8 mouse cellular contexts compared by ENCODE assay signal in the genomic region with DNA sequence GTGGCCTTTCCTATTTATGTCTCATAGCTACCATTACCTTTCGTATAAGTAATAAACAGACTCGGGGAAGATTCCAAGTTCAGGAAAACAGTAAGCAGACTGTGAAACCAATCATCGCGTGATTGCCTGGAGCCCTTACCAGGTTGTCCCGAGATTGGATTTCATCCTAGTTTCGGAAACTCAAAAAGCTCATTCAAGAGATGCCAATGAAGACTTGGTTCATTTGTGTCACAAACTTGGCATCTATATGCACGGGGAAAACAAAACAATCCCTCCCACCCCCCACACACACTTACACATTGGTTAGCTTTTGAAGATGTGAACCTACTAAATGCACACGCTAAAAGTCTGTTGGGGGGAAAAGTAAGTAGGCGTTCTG. TPM values are rescaled to one million over a fixed set of nuclear protein-coding genes. Genes with fewer than 3 reads are reported as not detected.
DNase-seq lines count a peak whose midpoint lies in the region; ATAC-seq and TF ChIP-seq lines count a peak whose summit lies in the region.

No protein-coding gene starts in this region.

- ATAC-seq in forebrain, embryonic 13.5 days: no peak
- ATAC-seq in liver, embryonic 15.5 days (ENCODE audit: insufficient read depth): no peak
- no peak for ATAC-seq in megakaryocyte-erythroid progenitor cell, adult 5-6 weeks (replicated peaks; ENCODE audit: low FRiP score, low TSS enrichment, poor library complexity, severe bottlenecking)

- peak overlapping the region; percentile 97 for H3K4me2 ChIP-seq in CH12.LX (ENCODE audit: insufficient read depth, low read depth, poor library complexity, severe bottlenecking)
- H3K4me2 ChIP-seq in forebrain, embryonic 13.5 days: peak overlapping the region; percentile 76
- H3K4me2 ChIP-seq in liver, embryonic 15.5 days: peak overlapping the region; percentile 82

- TF ChIP-seq RAD21 in CH12.LX (IDR thresholded peaks at IDR 0.05; ENCODE audit: low read depth, low read length): no peak

- no peak for TF ChIP-seq EP300 in CH12.LX (IDR thresholded peaks at IDR 0.05; ENCODE audit: low read length)

- TF ChIP-seq POLR2A in CH12.LX (IDR thresholded peaks at IDR 0.05; ENCODE audit: low read depth, low read length): no peak

- no peaks in the 10 kb centered on the region for H3K9me3 ChIP-seq in heart, embryonic 10.5 days
- H3K9me3 ChIP-seq in CH12.LX (replicated peaks; ENCODE audit: low read length): no peaks in the 10 kb centered on the region
- H3K9me3 ChIP-seq in forebrain, embryonic 13.5 days (replicated peaks): no peaks in the 10 kb centered on the region
- H3K9me3 ChIP-seq in liver, embryonic 15.5 days (replicated peaks): no peaks in the 10 kb centered on the region

- dilution Hi-C loops in CH12.LX (cut with MboI; ENCODE audit: extremely low pct_ligation_motif_present, extremely low pct_unique_long_range_greater_than_20kb, low sequenced_read_pairs): no loop called here

- H3K27me3 ChIP-seq in heart, embryonic 10.5 days (ENCODE audit: insufficient read depth, poor library complexity, severe bottlenecking): no peaks in the 10 kb centered on the region
- no peaks in the 10 kb centered on the region for H3K27me3 ChIP-seq in CH12.LX (replicated peaks)
- no peaks in the 10 kb centered on the region for H3K27me3 ChIP-seq in forebrain, embryonic 13.5 days
- H3K27me3 ChIP-seq in liver, embryonic 15.5 days: no peaks in the 10 kb centered on the region

- TF ChIP-seq CTCF in CH12.LX (conservative IDR thresholded peaks at IDR 0.05 in 1 of 2, IDR thresholded peaks at IDR 0.05 in 1 of 2; ENCODE audit: low read depth in 2 of 2, low read length in 2 of 2): no peak

- in situ Hi-C loops in CH12.LX (cut with MboI; ENCODE audit: low pct_ligation_motif_present, low pct_unique_long_range_greater_than_20kb, low sequenced_read_pairs): loop anchor here (10.0 kb wide), 1 partner anchor 197 kb away; no protein-coding TSS in a partner anchor

- peaks cover 52% of the 10 kb centered on the region for H3K36me3 ChIP-seq in heart, embryonic 10.5 days
- H3K36me3 ChIP-seq in CH12.LX (replicated peaks in 1 of 2; ENCODE audit: control insufficient read depth in 1 of 2, insufficient read depth in 1 of 2, low read length in 1 of 2): peaks cover 37 to 54% of the 10 kb centered on the region in 2 experiments
- peaks cover 45% of the 10 kb centered on the region for H3K36me3 ChIP-seq in forebrain, embryonic 13.5 days (ENCODE audit: poor library complexity, severe bottlenecking)
- peaks cover 51% of the 10 kb centered on the region for H3K36me3 ChIP-seq in liver, embryonic 15.5 days (replicated peaks)

- peaks cover 19% of the 10 kb centered on the region for H3K79me2 ChIP-seq in CH12.LX (replicated peaks; ENCODE audit: control insufficient read depth, extremely low read depth, insufficient read depth, poor library complexity, severe bottlenecking)

- no peak for DNase-seq in heart, embryonic 10.5 days (ENCODE audit: low spot score)
- DNase-seq in heart, postnatal 14 days: no peak
- peak; percentile 38 for DNase-seq in CH12.LX (ENCODE audit: extremely low read depth)
- no peak for DNase-seq in ovary, postnatal 14 days (ENCODE audit: low spot score)
- DNase-seq in layer of hippocampus, adult 8-10 months (ENCODE audit: low spot score in 2 of 2): no peak

- H3K9ac ChIP-seq in CH12.LX (ENCODE audit: insufficient read depth, low read depth): peak overlapping the region; percentile 91
- peak overlapping the region; percentile 78 for H3K9ac ChIP-seq in forebrain, embryonic 13.5 days
- H3K9ac ChIP-seq in liver, embryonic 15.5 days: peak overlapping the region; percentile 75

- intact Hi-C loops in heart, postnatal 14 days (cut with DNase I): no loop called here

- peaks cover 15% of the 10 kb centered on the region for H3K4me1 ChIP-seq in heart, embryonic 10.5 days
- peaks cover 0 to 10% of the 10 kb centered on the region in 2 experiments; a peak in 2 of 4 replicates for H3K4me1 ChIP-seq in CH12.LX (ENCODE audit: control insufficient read depth in 1 of 2, insufficient read depth in 2 of 2)
- H3K4me1 ChIP-seq in forebrain, embryonic 13.5 days: peaks cover 16% of the 10 kb centered on the region
- H3K4me1 ChIP-seq in liver, embryonic 15.5 days (replicated peaks): peaks cover 21% of the 10 kb centered on the region

- H3K27ac ChIP-seq in heart, embryonic 10.5 days: peak overlapping the region; percentile 88
- peak overlapping the region; percentile 66 for H3K27ac ChIP-seq in CH12.LX (ENCODE audit: insufficient read depth, low read depth)
- H3K27ac ChIP-seq in forebrain, embryonic 13.5 days: peak overlapping the region; percentile 87; the same call in 1 of the 2 replicates
- H3K27ac ChIP-seq in liver, embryonic 15.5 days (replicated peaks): peak overlapping the region; percentile 77

- peak overlapping the region; percentile 97 for H3K4me3 ChIP-seq in heart, embryonic 10.5 days
- H3K4me3 ChIP-seq in CH12.LX (replicated peaks in 1 of 3; ENCODE audit: low read depth in 2 of 3, low read length in 2 of 3, poor library complexity in 1 of 3): peak overlapping the region; percentile 64 to 83 (median 79)
- peak overlapping the region; percentile 90 for H3K4me3 ChIP-seq in forebrain, embryonic 13.5 days
- peak overlapping the region; percentile 75 for H3K4me3 ChIP-seq in liver, embryonic 15.5 days (replicated peaks)

- WGBS in heart, embryonic 10.5 days: 12% methylated on average over 9 of the region's 9 CpGs
- 9% methylated on average over 9 of the region's 9 CpGs for WGBS in forebrain, embryonic 13.5 days
- 11% methylated on average over 9 of the region's 9 CpGs for WGBS in liver, embryonic 15.5 days (ENCODE audit: insufficient replicate concordance)

RNA-seq across cellular contexts. Expression of a gene that starts 0.6 kb away (rescaled TPM):
- polyA plus RNA-seq in heart, embryonic 10.5 days (2016; fragmentation: Nextera tagmentation; extraction: Ambion mirVana): 11.4 and 13.0 TPM in 2 replicates
- 1 to 10 TPM; 5.4 to 6.7 TPM for total RNA-seq in heart, postnatal 14 days (2021)
- total RNA-seq in CH12.LX (2012; rRNA removed): 18.2 and 20.2 TPM in 2 replicates
- 15.1 and 15.7 TPM in 2 replicates for total RNA-seq in CH12.LX (2014; rRNA removed)
- 25.8 and 25.9 TPM in 2 replicates for polyA plus RNA-seq in CH12.LX (2012; ENCODE audit: insufficient read length, low read depth)
- polyA plus RNA-seq in forebrain, embryonic 13.5 days (2015; fragmentation: Nextera tagmentation; extraction: Ambion mirVana): 23.3 and 25.5 TPM in 2 replicates
- 5.1 and 5.8 TPM in 2 replicates for polyA plus RNA-seq in liver, embryonic 15.5 days (2015; fragmentation: Nextera tagmentation; extraction: Ambion mirVana)
- 27.4 and 28.9 TPM in 2 replicates for total RNA-seq in megakaryocyte-erythroid progenitor cell, adult 5-6 weeks (2014; fragmentation: Nextera tagmentation)
- 24.3 and 27.6 TPM in 2 replicates for total RNA-seq in megakaryocyte-erythroid progenitor cell, adult 5-6 weeks (2017)
- 10 to 100 TPM; 27.5 to 36.8 (median 29.6) TPM for total RNA-seq in layer of hippocampus, adult 8-10 months (2022)

RNA-seq across cellular contexts. Expression of a gene that starts 11.6 kb away (rescaled TPM):
- 523 and 570 TPM in 2 replicates for polyA plus RNA-seq in heart, embryonic 10.5 days (2016; fragmentation: Nextera tagmentation; extraction: Ambion mirVana)
- 100 to 1,000 TPM; 170 to 175 TPM for total RNA-seq in heart, postnatal 14 days (2021)
- total RNA-seq in CH12.LX (2012; rRNA removed) (205 and 319 TPM in 2 replicates), CH12.LX (2014; rRNA removed) (769 and 796 TPM in 2 replicates)
- 280 and 301 TPM in 2 replicates for polyA plus RNA-seq in CH12.LX (2012; ENCODE audit: insufficient read length, low read depth)
- 378 and 389 TPM in 2 replicates for polyA plus RNA-seq in forebrain, embryonic 13.5 days (2015; fragmentation: Nextera tagmentation; extraction: Ambion mirVana)
- 321 and 337 TPM in 2 replicates for polyA plus RNA-seq in liver, embryonic 15.5 days (2015; fragmentation: Nextera tagmentation; extraction: Ambion mirVana)
- total RNA-seq in megakaryocyte-erythroid progenitor cell, adult 5-6 weeks (2014; fragmentation: Nextera tagmentation): 300 and 349 TPM in 2 replicates
- 809 and 870 TPM in 2 replicates for total RNA-seq in megakaryocyte-erythroid progenitor cell, adult 5-6 weeks (2017)
- total RNA-seq in layer of hippocampus, adult 8-10 months (2022): 100 to 1,000 TPM; 100 to 117 (median 109) TPM

RNA-seq across cellular contexts. Expression of a gene that starts 20.9 kb away (rescaled TPM):
- polyA plus RNA-seq in heart, embryonic 10.5 days (2016; fragmentation: Nextera tagmentation; extraction: Ambion mirVana): 22.7 and 25.5 TPM in 2 replicates
- total RNA-seq in heart, postnatal 14 days (2021): 100 to 1,000 TPM; 167 to 179 TPM
- total RNA-seq in CH12.LX (2012; rRNA removed) (4.6 and 5.7 TPM in 2 replicates), CH12.LX (2014; rRNA removed) (1.8 and 3.1 TPM in 2 replicates)
- 5.4 and 6.1 TPM in 2 replicates for polyA plus RNA-seq in CH12.LX (2012; ENCODE audit: insufficient read length, low read depth)
- polyA plus RNA-seq in forebrain, embryonic 13.5 days (2015; fragmentation: Nextera tagmentation; extraction: Ambion mirVana): 10.4 and 10.6 TPM in 2 replicates
- 1.9 and 2.1 TPM in 2 replicates for polyA plus RNA-seq in liver, embryonic 15.5 days (2015; fragmentation: Nextera tagmentation; extraction: Ambion mirVana)
- total RNA-seq in megakaryocyte-erythroid progenitor cell, adult 5-6 weeks (2014; fragmentation: Nextera tagmentation): 2.4 TPM in 1 of 2 replicates, not detected in the other
- total RNA-seq in megakaryocyte-erythroid progenitor cell, adult 5-6 weeks (2017): 2.2 and 6.6 TPM in 2 replicates
- 10 to 100 TPM; 67.1 to 69.2 (median 68.8) TPM for total RNA-seq in layer of hippocampus, adult 8-10 months (2022)

RNA-seq across cellular contexts. Expression of a gene that starts 26.8 kb away (rescaled TPM):
- polyA plus RNA-seq in heart, embryonic 10.5 days (2016; fragmentation: Nextera tagmentation; extraction: Ambion mirVana): 73.6 and 88.1 TPM in 2 replicates
- total RNA-seq in heart, postnatal 14 days (2021): 10 to 100 TPM; 33.7 to 37.2 TPM
- total RNA-seq in CH12.LX (2012; rRNA removed) (50.8 and 68.3 TPM in 2 replicates), CH12.LX (2014; rRNA removed) (98.0 and 107 TPM in 2 replicates)
- 104 and 111 TPM in 2 replicates for polyA plus RNA-seq in CH12.LX (2012; ENCODE audit: insufficient read length, low read depth)
- polyA plus RNA-seq in forebrain, embryonic 13.5 days (2015; fragmentation: Nextera tagmentation; extraction: Ambion mirVana): 72.8 and 74.4 TPM in 2 replicates
- 39.0 and 41.5 TPM in 2 replicates for polyA plus RNA-seq in liver, embryonic 15.5 days (2015; fragmentation: Nextera tagmentation; extraction: Ambion mirVana)
- 62.9 and 86.1 TPM in 2 replicates for total RNA-seq in megakaryocyte-erythroid progenitor cell, adult 5-6 weeks (2014; fragmentation: Nextera tagmentation)
- total RNA-seq in megakaryocyte-erythroid progenitor cell, adult 5-6 weeks (2017): 56.2 and 57.5 TPM in 2 replicates
- total RNA-seq in layer of hippocampus, adult 8-10 months (2022): 10 to 100 TPM; 34.2 to 36.9 (median 35.2) TPM

RNA-seq across cellular contexts. Expression of a gene that starts 26.9 kb away (rescaled TPM):
- 48.7 and 69.2 TPM in 2 replicates for polyA plus RNA-seq in heart, embryonic 10.5 days (2016; fragmentation: Nextera tagmentation; extraction: Ambion mirVana)
- 10 to 100 TPM; 20.2 to 22.1 TPM for total RNA-seq in heart, postnatal 14 days (2021)
- 58.2 and 63.0 TPM in 2 replicates for total RNA-seq in CH12.LX (2012; rRNA removed)
- total RNA-seq in CH12.LX (2014; rRNA removed): 84.9 and 87.5 TPM in 2 replicates
- 51.9 and 57.0 TPM in 2 replicates for polyA plus RNA-seq in CH12.LX (2012; ENCODE audit: insufficient read length, low read depth)
- polyA plus RNA-seq in forebrain, embryonic 13.5 days (2015; fragmentation: Nextera tagmentation; extraction: Ambion mirVana): 64.7 and 66.9 TPM in 2 replicates
- 19.4 and 20.0 TPM in 2 replicates for polyA plus RNA-seq in liver, embryonic 15.5 days (2015; fragmentation: Nextera tagmentation; extraction: Ambion mirVana)
- total RNA-seq in megakaryocyte-erythroid progenitor cell, adult 5-6 weeks (2014; fragmentation: Nextera tagmentation): 43.2 and 61.5 TPM in 2 replicates
- total RNA-seq in megakaryocyte-erythroid progenitor cell, adult 5-6 weeks (2017): 71.7 and 80.0 TPM in 2 replicates
- total RNA-seq in layer of hippocampus, adult 8-10 months (2022): 10 to 100 TPM; 28.9 to 36.7 (median 31.6) TPM

Comparison
In these comparisons a context has a peak if more than half of its experiments do, and no peak if none do; other contexts are left out.
1. RNA of a gene that starts 20.9 kb away (total RNA-seq): 167 to 179 TPM in heart, postnatal 14 days and 67.1 to 69.2 TPM in layer of hippocampus, adult 8-10 months; 1.8 to 5.7 TPM in CH12.LX and 2.2 to 6.6 TPM in megakaryocyte-erythroid progenitor cell, adult 5-6 weeks; every median in the first group is over 4 times any median in the second.
2. Peak in every context shown above with its lines, with median percentiles within 50 percentile points of each other: H3K27ac ChIP-seq, H3K4me3 ChIP-seq, H3K4me2 ChIP-seq and H3K9ac ChIP-seq.